Comparison of ENCODE assay signal across 19 mouse cellular contexts in genomic region chr14:47205270-47205972, GRCm38 (mm10).
"Had no signal": no experiment of that assay in that cellular context is flagged by ENCODE, and none has a peak within 500 bp of the region (broad histone marks: within the 10 kb centered on the region; RNA-seq: fewer than 3 reads in every experiment).

No protein-coding gene starts in this region.

- H3K4me1 ChIP-seq: neural tube, embryonic 12.5 days; neural tube, embryonic 15.5 days had no signal

- H3K9me3 ChIP-seq: liver, embryonic 13.5 days; neural tube, embryonic 12.5 days; neural tube, embryonic 15.5 days had no signal

- DNase-seq: kidney, adult 2 months; layer of hippocampus, adult 9-11 months; liver, embryonic 13.5 days; lung, embryonic 14.5 days; lung, postnatal 36 days; midbrain, embryonic 14.5 days; right cerebral cortex, adult 18-20 months; right cerebral cortex, postnatal 14 days; right cerebral cortex, postnatal 4 days; thymus, adult 2 months; thymus, postnatal 14 days; thymus, postnatal 4 days had no signal

- H3K27ac ChIP-seq: kidney, postnatal 0 days; layer of hippocampus, adult 2 months; liver, embryonic 13.5 days; neural tube, embryonic 12.5 days; neural tube, embryonic 15.5 days; stomach, postnatal 0 days had no signal

- H3K4me3 ChIP-seq: layer of hippocampus, adult 2 months; liver, embryonic 13.5 days; neural tube, embryonic 12.5 days; neural tube, embryonic 15.5 days had no signal

- H3K36me3 ChIP-seq: liver, embryonic 13.5 days; neural tube, embryonic 12.5 days; neural tube, embryonic 15.5 days had no signal

- H3K27me3 ChIP-seq: liver, embryonic 13.5 days; neural tube, embryonic 12.5 days; neural tube, embryonic 15.5 days had no signal

- ATAC-seq: lung, postnatal 0 days had no signal

- H3K9ac ChIP-seq: liver, embryonic 13.5 days; lung, embryonic 14.5 days; neural tube, embryonic 12.5 days; neural tube, embryonic 15.5 days had no signal

- H3K4me2 ChIP-seq: liver, embryonic 13.5 days; lung, embryonic 14.5 days; midbrain, embryonic 11.5 days; neural tube, embryonic 12.5 days; neural tube, embryonic 15.5 days had no signal
